Mouse (Mus musculus) forebrain, embryonic 13.5 days (tissue): ENCODE data around the gene Aftph. TPM values are rescaled to one million over a fixed set of nuclear protein-coding genes. Genes with fewer than 3 reads are reported as not detected.

Experiments
- ATAC-seq: fragments of 200-750 bp; cut with Nextera tagmentation; 2 replicates; pipeline ENCODE4 v1.8.0; 2017
- H3K27ac ChIP-seq: fragments of 300-500 bp; sonication (generic); 2 replicates; pipeline ENCODE4 v1.5.1; 2015; ENCODE audit warnings: inconsistent platforms, mild to moderate bottlenecking, moderate library complexity
- H3K27me3 ChIP-seq: fragments of 300-500 bp; sonication (generic); 2 replicates; pipeline ENCODE4 v1.6.1; 2015; ENCODE audit warnings: mild to moderate bottlenecking, inconsistent platforms
- H3K36me3 ChIP-seq: fragments of 300-500 bp; sonication (generic); 2 replicates; pipeline ENCODE4 v1.6.1; 2015; ENCODE audit warnings: mild to moderate bottlenecking, inconsistent platforms; ENCODE audit not compliant: poor library complexity, severe bottlenecking
- H3K4me1 ChIP-seq: fragments of 300-500 bp; sonication (generic); 2 replicates; pipeline ENCODE4 v1.6.1; 2015; ENCODE audit warnings: inconsistent platforms
- H3K4me2 ChIP-seq: fragments of 300-500 bp; sonication (generic); 2 replicates; pipeline ENCODE4 v1.6.1; 2015; ENCODE audit warnings: inconsistent platforms, mild to moderate bottlenecking, moderate library complexity
- H3K4me3 ChIP-seq: fragments of 300-500 bp; sonication (generic); 2 replicates; pipeline ENCODE4 v1.5.1; 2015; ENCODE audit warnings: mild to moderate bottlenecking, inconsistent platforms
- H3K9ac ChIP-seq: fragments of 300-500 bp; sonication (generic); 2 replicates; pipeline ENCODE4 v1.6.1; 2015; ENCODE audit warnings: mild to moderate bottlenecking, inconsistent platforms
- H3K9me3 ChIP-seq: fragments of 300-500 bp; sonication (generic); replicated peaks from 2 replicates; pipeline ENCODE4 v1.6.1; 2016; ENCODE audit warnings: inconsistent platforms
- WGBS: fragments of 180-500 bp; shearing (Covaris S2); methylation state at CpG from one replicate; pipeline ENCODE4 v1.1.7; 2015; 5-methylcytosine and 5-hydroxymethylcytosine counted together
- polyA plus RNA-seq: library from polyadenylated mRNA; unstranded; fragments of >200 nt; fragmentation: Nextera tagmentation; extraction: Ambion mirVana; gene quantifications from 2 replicates; pipeline ENCODE4 v1.2.1, GENCODE M21; 2015

Gene Aftph
- polyA plus RNA-seq, 1 experiment from 2014 or later, result 34.0 TPM

- Histone ChIP-seq H3K36me3 (peaks cover 4% of the 10 kb centered on the region; the same call in 1 of the 2 replicates), H3K27ac (no peak overlapping the region), H3K4me1 (peaks cover 7% of the 10 kb centered on the region), H3K9ac (no peak overlapping the region), H3K27me3 (no peaks in the 10 kb centered on the region), H3K9me3 (no peaks in the 10 kb centered on the region), H3K4me2 (no peak overlapping the region), H3K4me3 (no peak overlapping the region)
- 65% methylated on average over 9 of the region's 9 CpGs for WGBS
- no peak for ATAC-seq
Measured at GRCm38 (mm10) chr11:20712068-20712671, 29.2 kb downstream of the Aftph start.

- H3K4me1 ChIP-seq, result 0 out of 2 replicates have a peak, but pooled peaks cover 3% of the 10 kb centered on the region
- no peak overlapping the region for H3K4me2 ChIP-seq
- no peak overlapping the region for H3K9ac ChIP-seq
- peak; percentile 88 for ATAC-seq
- no peak overlapping the region for H3K4me3 ChIP-seq
- no peaks in the 10 kb centered on the region for H3K27me3 ChIP-seq
- H3K9me3 ChIP-seq, result no peaks in the 10 kb centered on the region
- H3K27ac ChIP-seq, result no peak overlapping the region
- WGBS, result 0% methylated on average over 4 of the region's 4 CpGs
- H3K36me3 ChIP-seq, result peaks cover 20% of the 10 kb centered on the region
Measured at GRCm38 (mm10) chr11:20691000-20691399, 50.4 kb downstream of the Aftph start.

- no peak for ATAC-seq
- Histone ChIP-seq H3K4me2 (no peak overlapping the region), H3K9me3 (no peaks in the 10 kb centered on the region), H3K36me3 (peaks cover 10% of the 10 kb centered on the region; the same call in 1 of the 2 replicates), H3K4me3 (no peak overlapping the region), H3K4me1 (no peaks in the 10 kb centered on the region), H3K27me3 (no peaks in the 10 kb centered on the region), H3K27ac (no peak overlapping the region), H3K9ac (no peak overlapping the region)
- WGBS, result 88% methylated on average over 5 of the region's 5 CpGs
Measured at GRCm38 (mm10) chr11:20681679-20682078, 59.7 kb downstream of the Aftph start.

GRCm38 (mm10) chr11:20680781-20681180 lies 60.6 kb downstream of the Aftph start:
- Histone ChIP-seq H3K4me3 (no peak overlapping the region), H3K27me3 (no peaks in the 10 kb centered on the region), H3K9me3 (no peaks in the 10 kb centered on the region), H3K9ac (no peak overlapping the region), H3K4me1 (no peaks in the 10 kb centered on the region), H3K4me2 (no peak overlapping the region), H3K36me3 (peaks cover 4% of the 10 kb centered on the region; the same call in 1 of the 2 replicates), H3K27ac (no peak overlapping the region)
- 84% methylated on average over 5 of the region's 5 CpGs for WGBS
- no peak for ATAC-seq

- H3K27me3 ChIP-seq, result no peaks in the 10 kb centered on the region
- 74% methylated on average over 2 of the region's 2 CpGs for WGBS
- H3K4me1 ChIP-seq, result no peaks in the 10 kb centered on the region
- no peak overlapping the region for H3K9ac ChIP-seq
- ATAC-seq, result no peak
- no peak overlapping the region for H3K4me3 ChIP-seq
- no peaks in the 10 kb centered on the region for H3K9me3 ChIP-seq
- no peak overlapping the region for H3K27ac ChIP-seq
- peaks cover under 1% of the 10 kb centered on the region; the same call in 1 of the 2 replicates for H3K36me3 ChIP-seq
- H3K4me2 ChIP-seq, result no peak overlapping the region
Measured at GRCm38 (mm10) chr11:20679396-20679795, 62.0 kb downstream of the Aftph start.

GRCm38 (mm10) chr11:20672513-20672912 lies 68.9 kb downstream of the Aftph start:
- Histone ChIP-seq H3K4me1 (no peaks in the 10 kb centered on the region), H3K27me3 (no peaks in the 10 kb centered on the region), H3K27ac (no peak overlapping the region), H3K9ac (no peak overlapping the region), H3K4me2 (no peak overlapping the region), H3K9me3 (no peaks in the 10 kb centered on the region), H3K36me3 (no peaks in the 10 kb centered on the region), H3K4me3 (no peak overlapping the region)
- no peak for ATAC-seq
- 87% methylated on average over 6 of the region's 6 CpGs for WGBS

GRCm38 (mm10) chr11:20671789-20672392 lies 69.5 kb downstream of the Aftph start:
- Histone ChIP-seq H3K36me3 (no peaks in the 10 kb centered on the region), H3K27me3 (no peaks in the 10 kb centered on the region)

GRCm38 (mm10) chr11:20664878-20665277 lies 76.5 kb downstream of the Aftph start:
- Histone ChIP-seq H3K27ac (peak overlapping the region; percentile 83; the same call in 1 of the 2 replicates), H3K4me3 (no peak overlapping the region), H3K9me3 (no peaks in the 10 kb centered on the region), H3K4me1 (peaks cover 27% of the 10 kb centered on the region), H3K36me3 (no peaks in the 10 kb centered on the region), H3K4me2 (no peak overlapping the region), H3K9ac (no peak overlapping the region), H3K27me3 (no peaks in the 10 kb centered on the region)
- ATAC-seq, result no peak
- 34% methylated on average over 9 of the region's 9 CpGs for WGBS

More at GRCm38 (mm10) chr11:20671789-20672392, 69.5 kb downstream of the Aftph start:
- 58% methylated on average over 6 of the region's 6 CpGs for WGBS
- Histone ChIP-seq H3K9ac (no peak overlapping the region), H3K4me2 (no peak overlapping the region), H3K27ac (no peak overlapping the region), H3K4me3 (no peak overlapping the region), H3K4me1 (no peaks in the 10 kb centered on the region), H3K9me3 (no peaks in the 10 kb centered on the region)
- peak; percentile 22; the same call in 1 of the 2 replicates for ATAC-seq

GRCm38 (mm10) chr11:20663580-20664198 lies 77.7 kb downstream of the Aftph start:
- no peaks in the 10 kb centered on the region for H3K27me3 ChIP-seq
- 4% methylated on average over 5 of the region's 5 CpGs for WGBS
- peak overlapping the region; percentile 83 for H3K27ac ChIP-seq
- H3K4me2 ChIP-seq, result no peak overlapping the region
- H3K36me3 ChIP-seq, result no peaks in the 10 kb centered on the region
- no peaks in the 10 kb centered on the region for H3K9me3 ChIP-seq
- H3K4me3 ChIP-seq, result no peak overlapping the region
- peaks cover 34% of the 10 kb centered on the region for H3K4me1 ChIP-seq
- ATAC-seq, result peak; percentile 55
- H3K9ac ChIP-seq, result no peak overlapping the region

- WGBS, result 51% methylated on average over 7 of the region's 7 CpGs
- H3K36me3 ChIP-seq, result no peaks in the 10 kb centered on the region
- H3K27me3 ChIP-seq, result no peaks in the 10 kb centered on the region
- no peak for ATAC-seq
- no peak overlapping the region for H3K4me3 ChIP-seq
- H3K27ac ChIP-seq, result peak overlapping the region; percentile 83; the same call in 1 of the 2 replicates
- no peaks in the 10 kb centered on the region for H3K9me3 ChIP-seq
- H3K4me2 ChIP-seq, result no peak overlapping the region
- H3K4me1 ChIP-seq, result peaks cover 40% of the 10 kb centered on the region
- H3K9ac ChIP-seq, result no peak overlapping the region
Measured at GRCm38 (mm10) chr11:20662811-20663210, 78.6 kb downstream of the Aftph start.

GRCm38 (mm10) chr11:20661652-20662051 lies 79.7 kb downstream of the Aftph start:
- no peak for ATAC-seq
- no peaks in the 10 kb centered on the region for H3K9me3 ChIP-seq
- H3K4me3 ChIP-seq, result no peak overlapping the region
- H3K9ac ChIP-seq, result no peak overlapping the region
- no peaks in the 10 kb centered on the region for H3K36me3 ChIP-seq
- H3K27ac ChIP-seq, result no peak overlapping the region
- peaks cover 48% of the 10 kb centered on the region for H3K4me1 ChIP-seq
- H3K4me2 ChIP-seq, result no peak overlapping the region
- 45% methylated on average over 4 of the region's 4 CpGs for WGBS
- H3K27me3 ChIP-seq, result no peaks in the 10 kb centered on the region
